Mouse (Mus musculus) adrenal gland, postnatal 4 days (tissue): ENCODE data around the gene Ndufa4l2. TPM values are rescaled to one million over a fixed set of nuclear protein-coding genes. Genes with fewer than 3 reads are reported as not detected.

ENCODE experiments used
- DNase-seq, 2 experiments: peaks; one replicate each; pipeline ENCODE4 v3.0.0; 2021 to 2022; ENCODE audit warnings: low spot score in 2 of 2, mixed read lengths in 2 of 2
- total RNA-seq, 2 experiments: library from RNA; stranded (reverse); gene quantifications; 2 replicates each; pipeline ENCODE4 v1.2.3; 2021

The Ndufa4l2 gene
- total RNA-seq, 2 experiments from 2014 or later: 57.2 to 71.7 TPM

- DNase-seq: no peak
Observed at GRCm38 (mm10) chr10:127524646-127525255, 10.0 kb downstream of the Ndufa4l2 start.

- DNase-seq: no peak
Observed at GRCm38 (mm10) chr10:127526048-127526447, 11.3 kb downstream of the Ndufa4l2 start.

GRCm38 (mm10) chr10:127526681-127527080, 11.9 kb downstream of the Ndufa4l2 start:
- DNase-seq: peak in 1 of 2 experiments; percentile 34

DNA sequence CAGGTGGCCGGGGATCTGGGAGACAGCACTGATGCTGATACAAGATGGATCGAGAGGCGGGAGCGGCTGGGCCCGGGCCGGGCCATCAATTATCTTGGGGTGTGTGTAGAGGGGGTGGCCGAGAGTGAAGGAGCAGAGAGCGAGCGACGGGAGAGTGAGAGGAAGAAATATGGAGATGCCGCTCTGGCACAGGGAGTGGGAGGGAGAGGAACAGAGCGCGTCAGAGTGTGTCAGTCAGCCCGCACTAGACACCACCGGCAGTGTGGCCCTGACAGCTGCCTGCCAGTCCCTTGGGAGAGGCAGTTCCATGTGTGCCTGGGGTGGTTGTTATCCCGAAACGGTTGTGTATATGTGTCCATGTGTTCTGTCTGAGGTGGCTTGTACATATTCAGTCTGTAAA, 12.7 kb downstream of the Ndufa4l2 start:
- DNase-seq: no peak

GRCm38 (mm10) chr10:127530945-127531344, 16.2 kb downstream of the Ndufa4l2 start:
- DNase-seq: no peak

- no peak for DNase-seq
Observed at GRCm38 (mm10) chr10:127531548-127531947, 16.8 kb downstream of the Ndufa4l2 start.

DNA sequence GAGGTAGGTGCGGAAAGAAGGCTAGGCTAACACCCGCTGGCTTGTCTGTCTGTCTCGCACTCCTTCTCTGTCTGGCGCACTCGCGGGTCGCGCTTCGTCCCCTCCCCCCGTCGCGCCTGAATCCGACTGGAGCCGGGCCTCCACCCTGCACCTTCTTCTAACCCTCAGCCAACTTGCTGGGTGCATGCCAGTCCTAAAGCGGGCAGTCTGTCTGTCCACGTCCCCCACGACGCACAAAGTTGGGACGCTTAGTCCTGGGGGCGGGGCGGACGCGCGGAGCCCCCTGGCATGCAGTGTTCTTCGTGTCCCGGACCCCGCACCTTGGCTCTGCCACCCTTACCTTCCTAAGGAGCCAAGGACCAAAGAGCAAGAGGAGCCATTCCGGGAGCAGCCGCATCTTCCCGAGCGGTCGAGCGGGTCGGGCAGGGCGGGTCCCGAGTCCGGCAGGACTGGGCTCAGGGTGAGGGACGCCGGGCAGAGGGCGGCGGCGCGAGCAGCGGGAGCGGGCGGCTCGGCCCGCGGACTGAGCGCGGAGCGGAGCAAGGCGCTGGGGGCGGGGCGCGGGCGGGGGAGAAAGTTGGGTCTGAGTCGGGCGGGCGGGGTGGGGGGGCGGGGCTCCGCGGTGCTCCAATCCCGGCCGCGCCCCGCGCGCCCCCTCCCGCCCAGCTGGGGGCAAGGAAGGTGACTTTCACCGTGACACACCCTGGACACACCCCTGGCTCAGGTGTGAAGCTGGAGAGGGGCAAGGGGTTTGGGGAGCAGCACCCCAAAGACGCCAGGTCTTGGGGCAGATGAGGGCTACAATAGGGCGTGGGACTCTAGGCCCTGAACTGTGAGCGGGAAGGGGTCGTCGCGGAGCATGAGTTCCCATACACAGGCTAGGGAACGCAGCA, 19.5 kb downstream of the Ndufa4l2 start, which contains the start of gene Nxph4:
Gene Nxph4, minus strand, starts transcription at position 524 of the 893 bp plus-strand sequence.
- DNase-seq: no peak

DNA sequence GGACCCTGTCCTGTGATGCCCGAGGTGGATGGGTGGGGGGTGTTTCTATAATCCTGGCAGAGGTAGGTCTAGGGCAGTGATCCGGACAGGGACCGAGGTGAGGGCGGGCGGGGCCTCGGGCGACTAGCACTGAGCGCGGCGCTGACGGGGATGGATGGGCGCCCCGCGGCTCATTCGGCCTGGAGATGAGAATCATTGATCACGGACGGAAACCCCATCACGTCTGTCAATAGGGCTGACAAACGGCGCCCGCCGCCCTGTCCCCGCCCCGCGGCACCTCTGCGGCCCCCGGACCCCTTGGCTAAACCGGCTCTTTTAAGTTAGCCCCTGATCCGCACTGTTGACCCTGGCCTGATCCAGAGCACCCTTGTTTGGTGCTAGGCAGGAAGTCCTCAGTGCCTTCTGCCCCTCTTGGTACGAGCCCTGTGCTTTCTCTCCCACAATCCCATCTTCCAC, 20.2 kb downstream of the Ndufa4l2 start:
- no peak for DNase-seq

DNA sequence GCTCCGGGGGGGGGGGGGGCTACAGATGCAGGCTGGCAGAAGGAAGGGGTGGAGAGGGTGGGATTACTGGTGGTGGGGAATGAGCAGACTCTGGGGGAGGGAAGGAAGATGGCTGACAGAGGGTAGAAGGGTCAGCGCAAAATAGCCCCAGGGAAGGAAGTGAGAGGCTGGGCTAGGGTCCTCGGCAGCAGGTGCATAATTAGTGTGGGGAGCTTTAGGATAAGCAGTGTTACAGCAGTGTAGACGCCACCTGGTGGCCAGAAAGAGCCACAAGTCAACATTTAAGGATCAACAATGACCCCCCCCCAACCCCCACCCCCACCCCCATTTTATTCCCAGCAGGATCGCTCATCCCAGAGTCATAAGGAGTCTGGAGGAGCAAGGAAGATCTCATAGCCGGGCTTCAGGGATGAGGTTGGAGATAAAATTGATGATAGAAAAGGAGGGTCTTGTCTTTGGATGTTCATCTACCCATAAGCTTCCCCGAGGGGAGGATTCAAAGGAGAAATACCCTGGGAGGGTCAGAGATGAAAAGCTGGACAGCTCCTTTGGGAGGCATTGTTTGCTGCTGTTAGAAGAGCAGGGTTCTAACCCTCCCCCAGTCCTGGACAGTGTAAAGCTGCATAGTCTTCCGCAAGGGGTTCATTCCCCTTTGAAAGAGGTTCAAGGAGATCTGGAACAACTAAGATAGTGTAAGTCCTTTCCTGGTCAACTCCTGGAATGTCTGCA, 22.0 kb downstream of the Ndufa4l2 start:
- no peak for DNase-seq

DNA sequence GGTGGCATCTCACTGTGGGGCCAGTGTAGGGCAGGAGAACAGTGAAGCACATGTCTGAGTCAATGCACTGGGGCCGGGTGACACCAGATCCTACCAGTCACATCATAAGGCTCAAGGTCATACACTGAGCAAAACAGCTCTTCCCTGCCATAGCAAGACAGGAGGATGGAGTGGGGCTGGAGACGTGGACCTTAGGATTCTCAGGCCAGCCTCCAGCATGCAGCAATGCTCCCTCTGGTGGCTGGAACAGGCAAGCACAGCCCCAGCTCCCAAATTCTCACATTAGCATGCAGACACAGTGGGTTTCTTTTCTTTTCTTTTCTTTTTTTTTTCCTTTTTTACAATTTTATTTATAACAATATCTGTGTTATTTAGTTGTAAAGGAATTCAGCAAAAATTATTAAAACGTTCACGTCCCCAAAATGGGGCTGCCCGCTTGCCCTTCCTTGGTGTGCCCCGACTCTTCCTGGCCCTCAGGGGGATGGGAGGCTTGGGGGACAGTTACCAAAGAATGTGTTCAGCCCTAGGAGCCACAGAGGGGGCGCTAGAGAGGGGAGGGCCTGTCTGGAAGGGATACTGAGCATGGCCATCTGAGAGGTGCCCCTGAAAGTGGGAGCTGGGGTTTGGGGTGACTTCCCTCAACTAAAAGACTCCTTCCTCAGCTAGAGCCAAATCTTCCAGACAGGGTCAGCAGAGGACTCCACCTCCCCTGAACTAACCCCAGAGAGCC, 23.3 kb downstream of the Ndufa4l2 start:
- no peak for DNase-seq

DNA sequence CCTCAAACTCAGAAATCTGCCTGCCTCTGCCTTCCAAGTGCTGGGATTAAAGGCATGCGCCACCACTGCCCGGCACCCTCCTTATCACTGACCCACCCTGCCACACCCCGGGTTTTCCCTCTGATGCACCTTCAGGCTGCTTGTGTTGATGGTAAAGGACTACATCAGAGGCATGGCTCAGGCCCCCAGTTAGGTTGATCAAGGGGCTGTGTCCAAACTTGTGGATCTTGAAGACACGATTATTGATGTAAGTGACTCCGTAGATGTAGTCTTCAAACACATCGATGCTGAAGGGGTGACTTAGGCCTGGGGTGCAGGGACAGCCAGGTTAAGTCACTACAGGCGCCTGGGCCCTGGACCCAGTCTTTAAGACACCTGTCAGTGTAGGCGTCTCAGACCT, 26.7 kb downstream of the Ndufa4l2 start:
- DNase-seq: no peak

- no peak for DNase-seq
Observed at GRCm38 (mm10) chr10:127542084-127542483, 27.3 kb downstream of the Ndufa4l2 start.

GRCm38 (mm10) chr10:127542720-127543119, 28.0 kb downstream of the Ndufa4l2 start:
- no peak for DNase-seq

- no peak for DNase-seq
Observed at GRCm38 (mm10) chr10:127543916-127544315, 29.1 kb downstream of the Ndufa4l2 start.

DNA sequence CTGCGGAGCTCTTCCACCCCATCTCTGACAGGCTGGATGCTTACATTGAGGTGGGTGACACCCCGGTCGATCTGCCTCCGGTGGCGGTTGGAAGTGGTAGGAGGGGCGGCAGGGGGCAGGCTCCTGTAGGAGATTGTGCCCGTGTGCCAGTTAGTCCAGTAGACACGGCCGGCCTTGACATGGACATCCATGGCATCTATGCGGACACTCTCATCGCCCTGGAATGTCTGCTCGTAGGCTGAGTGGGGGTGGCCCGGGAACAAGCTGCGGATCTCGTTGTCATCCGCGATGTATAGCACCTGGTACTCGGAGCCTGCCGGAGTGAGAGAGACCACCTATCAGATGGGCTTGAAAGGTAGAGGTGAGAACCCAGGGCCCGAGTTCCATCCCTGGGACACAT, 29.6 kb downstream of the Ndufa4l2 start:
- DNase-seq: no peak

- DNase-seq: no peak
Observed at GRCm38 (mm10) chr10:127546505-127546904, 31.7 kb downstream of the Ndufa4l2 start.

- no peak for DNase-seq
Observed at GRCm38 (mm10) chr10:127548236-127548635, 33.5 kb downstream of the Ndufa4l2 start.

DNA sequence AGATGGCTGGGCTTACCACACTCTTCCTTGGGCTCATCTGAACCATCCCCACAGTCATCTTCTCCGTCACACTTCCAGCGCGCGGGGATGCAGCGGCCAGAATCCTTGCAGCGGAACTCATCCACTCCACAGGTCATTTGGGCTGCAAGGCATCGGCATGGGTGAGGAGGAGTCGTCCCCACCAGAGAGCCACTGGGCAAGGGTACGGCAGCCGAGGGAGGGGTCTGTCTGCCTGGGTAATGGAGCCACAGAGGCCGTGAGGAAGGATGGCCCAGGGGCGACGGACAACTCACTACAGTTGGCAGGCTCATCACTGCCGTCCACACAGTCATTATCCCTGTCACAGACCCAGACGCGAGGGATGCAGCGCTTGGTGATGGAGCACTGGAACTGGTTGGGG, 35.1 kb downstream of the Ndufa4l2 start:
- DNase-seq: no peak

DNA sequence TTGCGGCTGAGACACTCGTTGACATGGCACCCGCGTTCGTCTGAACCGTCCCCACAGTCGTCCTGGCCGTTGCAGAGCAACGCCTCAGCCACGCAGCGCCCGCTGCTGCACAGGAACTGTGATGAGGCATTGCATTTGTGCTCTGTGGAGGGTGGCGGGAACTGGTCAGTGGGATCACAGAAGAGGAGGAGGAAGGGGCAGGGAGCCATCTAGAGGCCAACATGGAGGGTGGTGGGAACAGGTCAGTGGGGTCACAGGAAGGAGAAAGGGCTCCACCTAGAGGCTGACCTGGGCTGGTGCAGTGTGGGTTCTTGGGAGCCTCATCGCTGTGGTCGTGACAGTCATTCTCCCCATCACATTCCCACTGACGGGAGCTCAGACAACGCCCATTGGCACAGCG, 40.9 kb downstream of the Ndufa4l2 start:
- no peak for DNase-seq

- no peak for DNase-seq
Observed at GRCm38 (mm10) chr10:127557397-127557796, 42.6 kb downstream of the Ndufa4l2 start.

DNA sequence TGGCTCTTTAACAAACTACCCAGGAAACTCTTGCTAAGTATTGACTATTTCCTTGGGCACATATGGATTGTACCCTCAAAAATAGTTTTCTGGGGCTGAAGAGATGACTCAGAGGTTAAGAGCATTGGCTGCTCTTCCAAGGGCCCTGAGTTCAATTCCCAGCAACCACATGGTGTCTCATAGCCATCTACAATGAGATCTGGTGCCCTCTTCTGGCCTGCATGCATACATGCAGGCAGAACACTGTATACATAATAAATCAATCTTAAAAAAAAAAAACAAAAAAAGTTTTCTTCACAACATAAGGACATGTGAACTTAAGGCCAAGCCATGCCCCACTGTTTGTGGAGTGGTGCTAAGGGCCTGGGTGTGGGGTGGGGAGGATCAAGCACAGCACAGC, 46.4 kb downstream of the Ndufa4l2 start:
- no peak for DNase-seq
